ENCODE assay signal across 17 mouse cellular contexts in the genomic region with DNA sequence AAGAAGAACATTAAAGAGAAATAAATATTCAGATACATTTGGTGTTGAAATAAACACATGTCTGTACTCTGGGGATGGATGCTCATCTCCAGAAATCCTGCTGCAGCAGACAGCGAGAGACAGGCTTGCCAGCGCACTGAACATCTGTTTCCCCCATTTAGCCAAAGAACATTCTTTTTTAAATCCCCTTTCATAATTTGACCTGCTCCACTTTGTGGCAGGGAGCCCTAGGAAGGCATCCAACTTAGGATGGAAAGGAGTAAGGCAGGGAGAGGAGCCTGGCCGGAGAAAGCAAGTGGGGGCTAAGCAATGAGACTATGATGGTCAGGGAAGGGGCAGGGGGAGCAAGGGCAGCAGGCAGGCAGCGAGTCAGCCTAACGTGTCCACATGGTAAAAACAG. TPM values are rescaled to one million over a fixed set of nuclear protein-coding genes. Genes with fewer than 3 reads are reported as not detected.
DNase-seq lines count a peak whose midpoint lies in the region; ATAC-seq and TF ChIP-seq lines count a peak whose summit lies in the region.
"Had no signal": no experiment of that assay in that cellular context is flagged by ENCODE, and none has a peak within 500 bp of the region (broad histone marks: within the 10 kb centered on the region; RNA-seq: fewer than 3 reads in every experiment).

No protein-coding gene starts in this region.

- 45% methylated on average over 5 of the region's 5 CpGs for WGBS in lung, postnatal 0 days
- WGBS in stomach, postnatal 0 days = 35% methylated on average over 5 of the region's 5 CpGs

- H3K27ac ChIP-seq in lung, postnatal 0 days (ENCODE audit: low read length) = no peak overlapping the region
- H3K27ac ChIP-seq in stomach, postnatal 0 days (replicated peaks) = no peak overlapping the region
- H3K27ac ChIP-seq: hindbrain, embryonic 12.5 days; liver, embryonic 13.5 days had no signal

- no peaks in the 10 kb centered on the region for H3K36me3 ChIP-seq in lung, postnatal 0 days (ENCODE audit: insufficient read depth, low read length)
- no peaks in the 10 kb centered on the region for H3K36me3 ChIP-seq in stomach, postnatal 0 days (ENCODE audit: control insufficient read depth, insufficient read depth, low read length)
- H3K36me3 ChIP-seq: hindbrain, embryonic 12.5 days; liver, embryonic 13.5 days had no signal

- no peaks in the 10 kb centered on the region for H3K27me3 ChIP-seq in lung, postnatal 0 days (replicated peaks; ENCODE audit: insufficient read depth, low read length)
- no peaks in the 10 kb centered on the region for H3K27me3 ChIP-seq in stomach, postnatal 0 days (ENCODE audit: control insufficient read depth, insufficient read depth, low read length)
- H3K27me3 ChIP-seq: hindbrain, embryonic 12.5 days; liver, embryonic 13.5 days had no signal

- H3K9ac ChIP-seq in lung, postnatal 0 days (replicated peaks; ENCODE audit: low read depth) = no peak overlapping the region
- H3K9ac ChIP-seq in stomach, postnatal 0 days (ENCODE audit: low read length) = no peak overlapping the region
- H3K9ac ChIP-seq: forebrain, postnatal 0 days; hindbrain, embryonic 12.5 days; liver, embryonic 13.5 days had no signal

- no peak for ATAC-seq in lung, postnatal 0 days
- peak; percentile 8; the same call in 1 of the 2 replicates for ATAC-seq in stomach, postnatal 0 days (ENCODE audit: low FRiP score, low TSS enrichment)
- ATAC-seq: activated CD4-positive, CD25-positive, alpha-beta regulatory T cell, adult 4 months; forebrain, postnatal 0 days had no signal

- intact Hi-C loops in heart, postnatal 25 days (cut with DNase I) = no loop called here
- intact Hi-C loops in heart, postnatal 14 days (cut with DNase I) = no loop called here

- no peaks in the 10 kb centered on the region for H3K4me1 ChIP-seq in lung, postnatal 0 days (ENCODE audit: insufficient read depth, low read depth, low read length)
- no peaks in the 10 kb centered on the region; the same call in none of the 2 replicates for H3K4me1 ChIP-seq in stomach, postnatal 0 days (replicated peaks; ENCODE audit: control insufficient read depth, insufficient read depth)
- H3K4me1 ChIP-seq: hindbrain, embryonic 12.5 days; liver, embryonic 13.5 days had no signal

- DNase-seq in heart, adult 11 months = peak; percentile 95
- no peak for DNase-seq in heart, postnatal 25 days (ENCODE audit: low spot score)
- DNase-seq in lung, postnatal 0 days (ENCODE audit: low spot score) = peak; percentile 20
- no peak for DNase-seq in lung, postnatal 4 days
- peak; percentile 54 to 61 for DNase-seq in heart, postnatal 14 days
- DNase-seq in stomach, postnatal 0 days (ENCODE audit: low spot score) = no peak
- no peak for DNase-seq in cerebellum, adult 9-11 months
- no peak for DNase-seq in adrenal gland, adult 2 months
- DNase-seq: cerebellum, adult 11-12 months; forebrain, postnatal 0 days; kidney, adult 11 months; kidney, postnatal 14 days; liver, embryonic 13.5 days; spleen, adult 18-20 months; thymus, postnatal 4 days had no signal

- H3K4me3 ChIP-seq in lung, postnatal 0 days (ENCODE audit: low read depth, low read length) = no peak overlapping the region
- no peak overlapping the region for H3K4me3 ChIP-seq in stomach, postnatal 0 days (ENCODE audit: low read depth, low read length)
- H3K4me3 ChIP-seq: hindbrain, embryonic 12.5 days; liver, embryonic 13.5 days had no signal

- no peak overlapping the region for H3K4me2 ChIP-seq in lung, postnatal 0 days (replicated peaks; ENCODE audit: low read depth, low read length)
- no peak overlapping the region for H3K4me2 ChIP-seq in stomach, postnatal 0 days (replicated peaks; ENCODE audit: low read depth)
- H3K4me2 ChIP-seq: hindbrain, embryonic 12.5 days; liver, embryonic 13.5 days had no signal

- no peak for TF ChIP-seq CTCF in lung, postnatal 0 days (IDR thresholded peaks at IDR 0.05)
- TF ChIP-seq CTCF in stomach, postnatal 0 days (IDR thresholded peaks at IDR 0.05; ENCODE audit: low read depth) = no peak

- no peaks in the 10 kb centered on the region for H3K9me3 ChIP-seq in lung, postnatal 0 days (ENCODE audit: low read length)
- no peaks in the 10 kb centered on the region for H3K9me3 ChIP-seq in stomach, postnatal 0 days (ENCODE audit: control insufficient read depth, low read length)
- H3K9me3 ChIP-seq: hindbrain, embryonic 12.5 days; liver, embryonic 13.5 days had no signal

- no peak for TF ChIP-seq EP300 in lung, postnatal 0 days (IDR thresholded peaks at IDR 0.05)
- TF ChIP-seq EP300 in stomach, postnatal 0 days (optimal IDR thresholded peaks at IDR 0.05) = no peak

RNA-seq across cellular contexts. Expression of a gene that starts 21.6 kb away (rescaled TPM):
- 10 to 100 TPM; 57.9 to 59.9 TPM for total RNA-seq in heart, postnatal 25 days (2021)
- 12.9 and 14.3 TPM in 2 replicates for polyA plus RNA-seq in lung, postnatal 0 days (2015; fragmentation: Nextera tagmentation; extraction: Ambion mirVana)
- 10 to 100 TPM; 54.1 to 55.8 TPM for total RNA-seq in heart, postnatal 14 days (2021)
- polyA plus RNA-seq in stomach, postnatal 0 days (2015; fragmentation: Nextera tagmentation; extraction: Ambion mirVana) = 7.3 and 7.7 TPM in 2 replicates
- total RNA-seq in adrenal gland, adult 2 months (2021) = 10 to 100 TPM; 31.8 to 46.0 TPM
- 22.2 and 27.0 TPM in 2 replicates for polyA plus RNA-seq in adrenal gland, adult 2 months (2012; rRNA removed)

Comparison
In these comparisons a context has a peak if more than half of its experiments do, and no peak if none do; other contexts are left out.
1. DNase-seq: peak in heart, adult 11 months (single experiment), lung, postnatal 0 days (single experiment) and heart, postnatal 14 days (2 of 2); none in heart, postnatal 25 days (single experiment), lung, postnatal 4 days (0 of 2), stomach, postnatal 0 days (single experiment), cerebellum, adult 9-11 months (single experiment) and adrenal gland, adult 2 months (single experiment).